Mouse (Mus musculus) ES-Bruce4 (cell line): ENCODE data around the gene Apold1.

Source experiments
- CTCF ChIP-seq: IDR thresholded peaks from one replicate; pipeline ENCODE4 v1.8.1; 2011; ENCODE audit warnings: low read depth, low read length
- EP300 ChIP-seq: IDR thresholded peaks from 2 replicates; pipeline ENCODE4 v1.6.1; 2011; ENCODE audit warnings: low read depth, low read length; ENCODE audit not compliant: insufficient read depth
- POLR2A ChIP-seq: IDR thresholded peaks from one replicate; pipeline ENCODE4 v1.8.1; 2011; ENCODE audit warnings: low read length; ENCODE audit not compliant: insufficient read depth

GRCm38 (mm10) chr6:134951364-134951763, 30.2 kb upstream of the Apold1 start:
- TF ChIP-seq CTCF (no peak), EP300 (no peak), POLR2A (no peak)
